Mouse (Mus musculus) MEL (cell line): ENCODE data around the gene Tfap4. TPM values are rescaled to one million over a fixed set of nuclear protein-coding genes. Genes with fewer than 3 reads are reported as not detected.

Experiments
- DNase-seq: peaks from one replicate; pipeline ENCODE4 v3.0.0; 2011; ENCODE audit warnings: low read depth, low spot score
- H3K27ac ChIP-seq: 2 replicates; pipeline ENCODE4 v1.5.1; 2012; ENCODE audit warnings: low read depth, mild to moderate bottlenecking, control low read depth, low read length, moderate library complexity; ENCODE audit not compliant: control insufficient read depth
- H3K27me3 ChIP-seq, 2 experiments: fragments of 150-350 bp in 1 of 2; sonication (generic) in 1 of 2; 2 replicates each; pipeline ENCODE4 v1.6.1; 2012; ENCODE audit warnings: low read length in 2 of 2, mild to moderate bottlenecking in 2 of 2, improper control_type of control experiment in 1 of 2, moderate library complexity in 1 of 2; ENCODE audit not compliant: insufficient read depth in 2 of 2, control insufficient read depth in 1 of 2
- H3K36me3 ChIP-seq, 2 experiments: 2 replicates each; pipeline ENCODE4 v1.6.1; 2012 to 2014; ENCODE audit warnings: low read length in 2 of 2, improper control_type of control experiment in 1 of 2, inconsistent platforms in 1 of 2, mild to moderate bottlenecking in 1 of 2; ENCODE audit not compliant: insufficient read depth in 2 of 2, control insufficient read depth in 1 of 2
- H3K4me1 ChIP-seq, 2 experiments: fragments of 150-350 bp in 1 of 2; sonication (generic) in 1 of 2; 2 replicates each; pipeline ENCODE4 v1.6.1; 2012; ENCODE audit warnings: low read length in 2 of 2, improper control_type of control experiment in 1 of 2, mild to moderate bottlenecking in 1 of 2; ENCODE audit not compliant: insufficient read depth in 2 of 2, control insufficient read depth in 1 of 2
- H3K4me3 ChIP-seq, 2 experiments: fragments of 150-350 bp in 1 of 2; sonication (generic) in 1 of 2; 2 replicates each; pipeline ENCODE4 v1.5.1; 2012; ENCODE audit warnings: low read depth in 2 of 2, low read length in 2 of 2, mild to moderate bottlenecking in 2 of 2, moderate library complexity in 2 of 2, control low read depth in 1 of 2, improper control_type of control experiment in 1 of 2; ENCODE audit not compliant: control insufficient read depth in 1 of 2, insufficient read depth in 1 of 2
- H3K79me2 ChIP-seq: 2 replicates; pipeline ENCODE4 v1.6.1; 2012; ENCODE audit warnings: mild to moderate bottlenecking, low read length, moderate library complexity; ENCODE audit not compliant: control insufficient read depth, poor library complexity, insufficient read depth
- H3K9ac ChIP-seq: 2 replicates; pipeline ENCODE4 v1.6.1; 2012; ENCODE audit warnings: low read depth, mild to moderate bottlenecking, control low read depth, low read length, moderate library complexity; ENCODE audit not compliant: control insufficient read depth, poor library complexity, severe bottlenecking
- H3K9me3 ChIP-seq: fragments of 150-350 bp; sonication (generic); replicated peaks from 2 replicates; pipeline ENCODE4 v1.6.1; 2012; ENCODE audit warnings: mild to moderate bottlenecking, low read length, improper control_type of control experiment, moderate library complexity; ENCODE audit not compliant: insufficient read depth
- BHLHE40 ChIP-seq: IDR thresholded peaks from 2 replicates; pipeline ENCODE4 v1.6.1; 2012; ENCODE audit warnings: low read depth, mild to moderate bottlenecking, inconsistent platforms, low read length, improper control_type of control experiment, borderline replicate concordance
- CHD1 ChIP-seq: IDR thresholded peaks from 2 replicates; pipeline ENCODE4 v1.6.1; 2012; ENCODE audit warnings: low read depth, mild to moderate bottlenecking, inconsistent platforms, low read length, improper control_type of control experiment
- E2F4 ChIP-seq: IDR thresholded peaks from 2 replicates; pipeline ENCODE4 v1.6.1; 2011; ENCODE audit warnings: low read depth, low read length, improper control_type of control experiment, borderline replicate concordance
- EP300 ChIP-seq, 2 experiments: IDR thresholded peaks; 2 replicates each; pipeline ENCODE4 v1.6.1; 2011; ENCODE audit warnings: improper control_type of control experiment in 2 of 2, low read length in 2 of 2, low read depth in 1 of 2, mild to moderate bottlenecking in 1 of 2
- GABPA ChIP-seq: IDR thresholded peaks from 2 replicates; pipeline ENCODE4 v1.6.1; 2012; ENCODE audit warnings: low read depth, mild to moderate bottlenecking, inconsistent platforms, low read length, improper control_type of control experiment, moderate library complexity
- HCFC1 ChIP-seq: IDR thresholded peaks from 2 replicates; pipeline ENCODE4 v1.6.1; 2012; ENCODE audit warnings: low read depth, mild to moderate bottlenecking, inconsistent platforms, low read length, improper control_type of control experiment, moderate library complexity
- JUND ChIP-seq: IDR thresholded peaks from 2 replicates; pipeline ENCODE4 v1.6.1; 2011; ENCODE audit warnings: low read depth, mild to moderate bottlenecking, improper control_type of control experiment, low read length
- KAT2A ChIP-seq: conservative IDR thresholded peaks from 2 replicates; pipeline ENCODE4 v1.6.1; 2012; ENCODE audit warnings: low read depth, low read length, improper control_type of control experiment, inconsistent platforms
- MAFK ChIP-seq: IDR thresholded peaks from 2 replicates; pipeline ENCODE4 v1.6.1; 2011; ENCODE audit warnings: low read depth, mild to moderate bottlenecking, low read length, improper control_type of control experiment, borderline replicate concordance
- MAZ ChIP-seq: IDR thresholded peaks from 2 replicates; pipeline ENCODE4 v1.6.1; 2012; ENCODE audit warnings: low read depth, mild to moderate bottlenecking, inconsistent platforms, low read length, improper control_type of control experiment
- MXI1 ChIP-seq: IDR thresholded peaks from 2 replicates; pipeline ENCODE4 v1.6.1; 2011; ENCODE audit warnings: mild to moderate bottlenecking, low read depth, low read length, improper control_type of control experiment
- MYB ChIP-seq: IDR thresholded peaks from 2 replicates; pipeline ENCODE4 v1.6.1; 2011; ENCODE audit warnings: mild to moderate bottlenecking, low read depth, low read length, improper control_type of control experiment
- POLR2A ChIP-seq, 2 experiments: IDR thresholded peaks; 2 replicates each; pipeline ENCODE4 v1.6.1; 2011 to 2012; ENCODE audit warnings: low read length in 2 of 2, mild to moderate bottlenecking in 2 of 2, control low read depth in 1 of 2, improper control_type of control experiment in 1 of 2, low read depth in 1 of 2, moderate library complexity in 1 of 2; ENCODE audit not compliant: control insufficient read depth in 1 of 2, insufficient read depth in 1 of 2, poor library complexity in 1 of 2
- POLR2AphosphoS5 ChIP-seq: IDR thresholded peaks from 2 replicates; pipeline ENCODE4 v1.6.1; 2012; ENCODE audit warnings: low read depth, borderline replicate concordance, mild to moderate bottlenecking, inconsistent platforms, low read length, moderate library complexity, mixed read lengths
- SMC3 ChIP-seq: IDR thresholded peaks from 2 replicates; pipeline ENCODE4 v1.6.1; 2011; ENCODE audit warnings: low read depth, low read length, improper control_type of control experiment
- TAL1 ChIP-seq: IDR thresholded peaks from 2 replicates; pipeline ENCODE4 v1.6.1; 2012; ENCODE audit warnings: mild to moderate bottlenecking, inconsistent platforms, low read length, moderate library complexity, mixed read lengths
- TBP ChIP-seq: IDR thresholded peaks from 2 replicates; pipeline ENCODE4 v1.8.0; 2011; ENCODE audit warnings: low read depth, low read length, improper control_type of control experiment
- TCF12 ChIP-seq: IDR thresholded peaks from 2 replicates; pipeline ENCODE4 v1.6.1; 2014; ENCODE audit warnings: low read depth, mild to moderate bottlenecking, inconsistent platforms, low read length, improper control_type of control experiment, moderate library complexity
- USF1 ChIP-seq: IDR thresholded peaks from 2 replicates; pipeline ENCODE4 v1.6.1; 2014; ENCODE audit warnings: low read depth, mild to moderate bottlenecking, inconsistent platforms, low read length, improper control_type of control experiment, moderate library complexity
- ZC3H11A ChIP-seq: IDR thresholded peaks from 2 replicates; pipeline ENCODE4 v1.6.1; 2012; ENCODE audit warnings: low read depth, mild to moderate bottlenecking, inconsistent platforms, low read length, improper control_type of control experiment
- ZMIZ1 ChIP-seq: IDR thresholded peaks from 2 replicates; pipeline ENCODE4 v1.6.1; 2012; ENCODE audit warnings: low read depth, mild to moderate bottlenecking, inconsistent platforms, low read length, improper control_type of control experiment, moderate library complexity
- ZNF384 ChIP-seq: IDR thresholded peaks from 2 replicates; pipeline ENCODE4 v1.6.1; 2012; ENCODE audit warnings: low read depth, mild to moderate bottlenecking, inconsistent platforms, low read length, improper control_type of control experiment
- polyA plus RNA-seq, 2 experiments: library from polyadenylated mRNA; stranded (reverse) in 1 of 2; unstranded in 1 of 2; fragments of >175 nt in 1 of 2; fragments of >200 nt in 1 of 2; gene quantifications; 2 replicates each; pipeline versions ENCODE4 v1.2.1 to v1.2.4; 2012; ENCODE audit warnings: low replicate concordance in 2 of 2, low read depth in 1 of 2; ENCODE audit not compliant: insufficient read length in 2 of 2, insufficient read depth in 1 of 2, missing spikeins in 1 of 2
- total RNA-seq: library from RNA; depleted of rRNA; stranded (reverse); fragments of 300-350 nt; gene quantifications from 2 replicates; pipeline ENCODE4 v1.2.3, GENCODE M21; 2012

Tfap4 gene
- total and polyA plus RNA-seq, 3 experiments = 26.2 to 217 (median 40.3) TPM

GRCm38 (mm10) chr16:4599616-4600015 is 40.0 kb upstream of the Tfap4 start (continued):
- TF ChIP-seq GABPA = no peak

- no peaks in the 10 kb centered on the region for H3K36me3 ChIP-seq
Observed at GRCm38 (mm10) chr16:4598891-4599543, 39.4 kb upstream of the Tfap4 start.

GRCm38 (mm10) chr16:4598041-4598440 is 38.4 kb upstream of the Tfap4 start:
- H3K27me3 ChIP-seq = 0 out of 4 replicates have a peak, but pooled peaks cover 0 to 3% of the 10 kb centered on the region in 2 experiments
- no peak for DNase-seq
- H3K9ac ChIP-seq = no peak overlapping the region
- no peaks in the 10 kb centered on the region; a peak in 2 of 4 replicates for H3K4me1 ChIP-seq
- no peaks in the 10 kb centered on the region for H3K79me2 ChIP-seq
- no peak overlapping the region for H3K27ac ChIP-seq
- no peak overlapping the region for H3K4me3 ChIP-seq
- TF ChIP-seq TCF12 (no peak), MXI1 (no peak), ZNF384 (no peak), ZC3H11A (no peak), POLR2A (IDR thresholded peaks at IDR 0.05; ENCODE audit: control insufficient read depth in 1 of 2, insufficient read depth in 1 of 2, low read depth in 1 of 2, low read length in 2 of 2, poor library complexity in 1 of 2) (no peak), CHD1 (no peak)
- no peaks in the 10 kb centered on the region for H3K36me3 ChIP-seq
- H3K9me3 ChIP-seq = no peaks in the 10 kb centered on the region

More at GRCm38 (mm10) chr16:4598891-4599543, 39.4 kb upstream of the Tfap4 start:
- H3K9ac ChIP-seq = no peak overlapping the region
- no peaks in the 10 kb centered on the region; a peak in 1 of 4 replicates for H3K4me1 ChIP-seq
- H3K79me2 ChIP-seq = no peaks in the 10 kb centered on the region
- TF ChIP-seq SMC3 (no peak), EP300 (IDR thresholded peaks at IDR 0.05; ENCODE audit: low read depth in 1 of 2, low read length in 2 of 2) (no peak), USF1 (no peak), POLR2A (IDR thresholded peaks at IDR 0.05; ENCODE audit: control insufficient read depth in 1 of 2, insufficient read depth in 1 of 2, low read depth in 1 of 2, low read length in 2 of 2, poor library complexity in 1 of 2) (no peak), MYB (no peak), POLR2AphosphoS5 (no peak), JUND (no peak), TBP (no peak), E2F4 (no peak), ZMIZ1 (no peak), CHD1 (no peak), MAZ (no peak), TAL1 (no peak), MAFK (no peak), KAT2A (no peak), HCFC1 (no peak), BHLHE40 (no peak)
- H3K27me3 ChIP-seq = 0 out of 4 replicates have a peak, but pooled peaks cover 0 to 3% of the 10 kb centered on the region in 2 experiments
- H3K4me3 ChIP-seq = no peak overlapping the region
- H3K9me3 ChIP-seq = no peaks in the 10 kb centered on the region
- no peak for DNase-seq
- H3K27ac ChIP-seq = no peak overlapping the region
